Mouse (Mus musculus) forebrain, embryonic 10.5 days (tissue): ENCODE measurements around the gene Cphx1. TPM values are rescaled to one million over a fixed set of nuclear protein-coding genes. Genes with fewer than 3 reads are reported as not detected.
A peak's percentile ranks its signal among the peaks of the same experiment; 100 is the strongest.
"Not testable (repeated sequence)": the region's sequence is repeated elsewhere in the genome, so short reads cannot be mapped to it uniquely, and the experiment has no call there.

Source experiments
- DNase-seq: peaks from one replicate; pipeline ENCODE4 v3.0.0-alpha.2; 2017; ENCODE audit warnings: low spot score; ENCODE audit errors: extremely low spot score
- H3K27ac ChIP-seq: fragments of 300-500 bp; sonication (generic); 2 replicates; pipeline ENCODE4 v1.5.1; 2016; ENCODE audit warnings: mild to moderate bottlenecking
- H3K27me3 ChIP-seq: fragments of 300-500 bp; sonication (generic); 2 replicates; pipeline ENCODE4 v1.6.1; 2016; ENCODE audit warnings: mild to moderate bottlenecking; ENCODE audit not compliant: poor library complexity, severe bottlenecking
- H3K36me3 ChIP-seq: fragments of 300-500 bp; sonication (generic); replicated peaks from 2 replicates; pipeline ENCODE4 v1.6.1; 2016; ENCODE audit warnings: mild to moderate bottlenecking, moderate library complexity
- H3K4me1 ChIP-seq: fragments of 300-500 bp; sonication (generic); 2 replicates; pipeline ENCODE4 v1.6.1; 2016
- H3K4me3 ChIP-seq: fragments of 300-500 bp; sonication (generic); 2 replicates; pipeline ENCODE4 v1.5.1; 2016; ENCODE audit warnings: mild to moderate bottlenecking, moderate library complexity
- H3K9me3 ChIP-seq: fragments of 300-500 bp; sonication (generic); 2 replicates; pipeline ENCODE4 v1.6.1; 2016; ENCODE audit warnings: mild to moderate bottlenecking, moderate library complexity
- WGBS: fragments of 180-500 bp; shearing (Covaris S2); methylation state at CpG from one replicate; pipeline ENCODE4 v1.1.7; 2016; 5-methylcytosine and 5-hydroxymethylcytosine counted together
- polyA plus RNA-seq: library from polyadenylated mRNA; unstranded; fragments of >200 nt; fragmentation: Nextera tagmentation; extraction: Ambion mirVana; gene quantifications from 2 replicates; pipeline ENCODE4 v1.2.1, GENCODE M21; 2016

Gene Cphx1
- polyA plus RNA-seq, 1 experiment from 2014 or later, result not detected

DNA sequence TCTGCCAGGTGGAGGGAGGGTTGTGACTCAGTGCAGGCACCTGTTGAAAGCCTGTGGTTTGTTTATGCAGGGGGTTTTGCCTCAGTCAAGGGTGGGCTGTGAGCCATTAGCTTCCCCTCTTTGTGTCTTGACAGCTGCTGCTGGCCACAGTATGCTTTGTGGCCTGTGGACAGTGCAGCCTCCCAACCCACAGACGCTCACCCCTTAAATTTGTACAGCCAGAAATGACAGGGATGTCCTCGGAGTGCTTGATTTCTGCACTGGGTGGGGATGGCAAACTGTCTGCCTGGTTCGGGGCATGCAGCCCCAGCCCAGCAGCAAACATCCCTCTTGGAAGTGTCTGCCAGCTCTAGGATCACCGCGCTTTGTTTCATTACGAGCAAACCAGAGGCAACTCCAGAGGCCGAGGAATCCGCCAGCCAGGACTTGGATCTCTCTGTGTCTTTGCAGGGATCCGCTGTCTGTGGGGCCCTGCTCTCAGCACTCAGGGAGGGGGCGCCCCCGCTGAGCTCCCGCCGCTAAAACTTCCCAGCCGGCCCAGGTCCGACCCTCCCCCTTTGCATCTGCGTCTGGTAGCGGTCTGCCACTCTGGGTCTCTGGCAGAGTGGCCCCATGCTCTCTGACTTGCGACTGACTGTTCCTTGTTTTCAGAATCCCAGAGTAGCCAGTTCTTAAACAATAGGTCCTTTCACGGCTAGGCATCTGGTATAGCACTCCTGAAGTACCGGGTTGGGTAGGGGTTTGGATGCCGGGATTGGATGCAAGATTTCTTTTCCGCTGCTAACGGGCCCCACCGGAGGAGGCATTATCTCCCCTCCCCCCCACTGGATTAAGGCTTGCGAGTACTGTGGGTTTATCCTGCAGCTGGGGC lies 40.5 kb downstream of the Cphx1 start, which contains the start of gene Duxbl1:
TSS of gene Duxbl1 (plus strand) at position 207 of the 871 bp plus-strand sequence.
- DNase-seq, H3K27me3 ChIP-seq, H3K4me1 ChIP-seq, H3K9me3 ChIP-seq, H3K36me3 ChIP-seq: not testable (repeated sequence)
- WGBS, result no CpG with 5 or more reads among the region's 25 CpGs
- Histone ChIP-seq H3K4me3 (peak within 1 kb of the TSS; percentile 39), H3K27ac (peak within 1 kb of the TSS; percentile 87)

DNA sequence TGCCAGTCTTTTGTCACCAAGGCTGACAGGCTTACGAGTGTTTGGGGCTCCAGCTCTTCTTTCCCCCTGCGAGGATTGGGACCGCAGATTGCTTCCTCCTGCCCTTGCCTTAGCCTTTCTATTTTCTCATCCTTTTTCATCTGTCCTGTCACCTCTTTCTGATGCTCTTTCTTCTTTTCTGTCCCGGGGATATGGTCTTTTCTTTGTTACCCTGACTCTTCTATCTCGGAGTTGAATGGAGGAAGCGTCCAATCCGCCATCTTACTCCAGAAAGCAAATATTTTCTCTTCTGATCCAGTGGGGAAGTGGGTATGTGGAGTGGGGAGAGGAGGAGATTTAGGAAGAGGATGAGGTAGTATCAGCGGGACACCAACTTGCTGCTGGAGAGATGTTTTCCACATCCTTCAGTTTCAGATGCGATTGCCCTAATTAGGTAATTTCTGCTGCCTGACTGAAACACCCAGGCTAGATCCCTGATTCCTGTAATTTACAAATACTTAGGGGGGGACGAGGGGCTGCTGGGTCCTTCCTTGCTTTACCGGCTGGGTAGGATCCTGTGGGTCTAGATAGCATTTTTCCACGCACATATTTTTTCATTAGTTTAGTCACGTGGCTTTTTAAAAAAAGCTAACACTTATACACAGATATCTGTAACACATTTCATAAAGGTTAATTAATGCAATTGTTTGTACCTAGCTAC lies 41.3 kb downstream of the Cphx1 start:
- H3K4me1 ChIP-seq, H3K27me3 ChIP-seq, H3K9me3 ChIP-seq, H3K36me3 ChIP-seq: not testable (repeated sequence)
- Histone ChIP-seq H3K4me3 (peak overlapping the region; percentile 39), H3K27ac (peak overlapping the region; percentile 87)
- under 1% methylated on average over 7 of the region's 13 CpGs for WGBS
- DNase-seq, result peak; percentile 17

DNA sequence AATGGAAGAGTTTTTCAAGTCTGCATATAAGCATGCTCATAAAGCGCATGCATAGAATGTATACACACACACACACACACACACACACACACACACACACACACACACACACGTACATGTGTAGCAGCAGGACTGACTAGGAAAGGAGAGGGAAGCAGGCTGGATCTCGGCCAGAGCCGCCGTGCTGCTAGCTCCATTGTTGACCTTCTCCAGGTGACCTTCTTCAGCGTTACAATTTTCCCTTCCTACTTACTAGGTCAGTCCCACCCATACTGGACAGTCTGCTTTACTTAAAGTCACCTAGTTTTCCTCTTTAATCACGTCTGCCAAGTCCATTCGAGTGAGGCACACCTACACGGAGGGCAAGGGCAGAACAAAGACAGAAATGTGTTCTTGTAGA lies 43.8 kb downstream of the Cphx1 start:
- H3K4me1 ChIP-seq, H3K27ac ChIP-seq, H3K27me3 ChIP-seq, H3K36me3 ChIP-seq, H3K9me3 ChIP-seq, H3K4me3 ChIP-seq: not testable (repeated sequence)
- peak; percentile 7 for DNase-seq
- WGBS, result 87% methylated on average over 5 of the region's 9 CpGs

Other genes with a start within 250 kb of the Cphx1 start
- gene Ppif, start 244.2 kb upstream of the Cphx1 start, polyA plus RNA-seq, result 65.8 and 71.0 TPM in 2 replicates
- 8.1 TPM in 2 replicates for gene Zcchc24, start 169.3 kb upstream of the Cphx1 start, polyA plus RNA-seq
- 3.5 and 4.1 TPM in 2 replicates for gene Anxa11, start 96.1 kb upstream of the Cphx1 start, polyA plus RNA-seq
- not detected in 2 replicates for gene Plac9a, start 35.2 kb upstream of the Cphx1 start, polyA plus RNA-seq
- 2.4 and 3.1 TPM in 2 replicates for gene Tmem254a, start 10.6 kb upstream of the Cphx1 start, polyA plus RNA-seq
- gene Duxbl1, start 40.3 kb downstream of the Cphx1 start, polyA plus RNA-seq, result 2.9 and 3.9 TPM in 2 replicates
- gene Gm9780, start 104.4 kb downstream of the Cphx1 start, polyA plus RNA-seq, result 0.55 TPM in 1 of 2 replicates, not detected in the other
- 18.2 and 19.0 TPM in 2 replicates for gene Tmem254c, start 129.1 kb downstream of the Cphx1 start, polyA plus RNA-seq
- not detected in 2 replicates for gene Cphx2, start 143.2 kb downstream of the Cphx1 start, polyA plus RNA-seq
- gene Cphx3, start 144.0 kb downstream of the Cphx1 start, polyA plus RNA-seq, result not detected in 2 replicates
- gene Duxbl2, start 180.0 kb downstream of the Cphx1 start, polyA plus RNA-seq, result not detected in 2 replicates
- not detected in 2 replicates for gene Plac9b, start 244.2 kb downstream of the Cphx1 start, polyA plus RNA-seq